Comparison of ENCODE assay signal across 8 mouse cellular contexts in genomic region chr7:71581746-71582145, GRCm38 (mm10).
DNase-seq lines count a peak whose midpoint lies in the region; ATAC-seq and TF ChIP-seq lines count a peak whose summit lies in the region.

No protein-coding gene starts in this region.

- TF ChIP-seq EP300 in lung, postnatal 0 days (IDR thresholded peaks at IDR 0.05), result peak; percentile 37; the same call in 1 of the 2 replicates

- no peak overlapping the region for H3K27ac ChIP-seq in cerebellum, adult 2 months (ENCODE audit: insufficient read depth, low read length)
- H3K27ac ChIP-seq in lung, postnatal 0 days (ENCODE audit: low read length), result no peak overlapping the region

- no peaks in the 10 kb centered on the region for H3K36me3 ChIP-seq in lung, postnatal 0 days (ENCODE audit: insufficient read depth, low read length)

- no peak for DNase-seq in cerebellum, adult 2 months
- DNase-seq in cerebellum, adult 11 months, result no peak
- DNase-seq in 416B (ENCODE audit: low read depth), result peak; percentile 72
- peak; percentile 78 for DNase-seq in embryo, embryonic 9.5 days (ENCODE audit: extremely low spot score)
- peak; percentile 26 for DNase-seq in hindlimb bud, embryonic 11.5 days (ENCODE audit: extremely low spot score, low read depth, low spot score)
- DNase-seq in lung, postnatal 0 days (ENCODE audit: low spot score), result peak; percentile 84
- no peak for DNase-seq in spleen, postnatal 4 days (ENCODE audit: low spot score in 2 of 2)
- DNase-seq in left cerebral cortex, adult 9 months (ENCODE audit: low spot score in 2 of 2), result no peak

- no peak overlapping the region for H3K9ac ChIP-seq in lung, postnatal 0 days (replicated peaks; ENCODE audit: low read depth)

- peak; percentile 67 for ATAC-seq in lung, postnatal 0 days

- no peaks in the 10 kb centered on the region for H3K9me3 ChIP-seq in lung, postnatal 0 days (ENCODE audit: low read length)

- no peaks in the 10 kb centered on the region for H3K27me3 ChIP-seq in cerebellum, adult 2 months (ENCODE audit: control insufficient read depth, insufficient read depth, low read length)
- no peaks in the 10 kb centered on the region for H3K27me3 ChIP-seq in lung, postnatal 0 days (replicated peaks; ENCODE audit: insufficient read depth, low read length)

- H3K4me1 ChIP-seq in cerebellum, adult 2 months (ENCODE audit: control insufficient read depth, insufficient read depth, low read length), result no peaks in the 10 kb centered on the region
- no peaks in the 10 kb centered on the region for H3K4me1 ChIP-seq in lung, postnatal 0 days (ENCODE audit: insufficient read depth, low read depth, low read length)

- TF ChIP-seq CTCF in cerebellum, adult 2 months (IDR thresholded peaks at IDR 0.05; ENCODE audit: borderline replicate concordance, insufficient read depth, low read depth, low read length), result 0 out of 2 replicates have a peak, but pooled peaks have one; percentile 9
- peak; percentile 73 for TF ChIP-seq CTCF in lung, postnatal 0 days (IDR thresholded peaks at IDR 0.05)

- H3K4me2 ChIP-seq in lung, postnatal 0 days (replicated peaks; ENCODE audit: low read depth, low read length), result no peak overlapping the region

- 40% methylated on average over 3 of the region's 3 CpGs for whole genome bisulfite sequencing in cerebellum, adult 2 months
- 18% methylated on average over 3 of the region's 3 CpGs for WGBS in lung, postnatal 0 days

- no peak overlapping the region for H3K4me3 ChIP-seq in cerebellum, adult 2 months (replicated peaks; ENCODE audit: insufficient read depth, low read depth, low read length)
- no peak overlapping the region for H3K4me3 ChIP-seq in lung, postnatal 0 days (ENCODE audit: low read depth, low read length)

- TF ChIP-seq POLR2A in cerebellum, adult 2 months (IDR thresholded peaks at IDR 0.05; ENCODE audit: borderline replicate concordance, insufficient read depth, low read length), result no peak

Comparison
In these comparisons a context has a peak if more than half of its experiments do, and no peak if none do; other contexts are left out.
1. DNase-seq: peak in 416B (single experiment), embryo, embryonic 9.5 days (single experiment), hindlimb bud, embryonic 11.5 days (single experiment) and lung, postnatal 0 days (single experiment); none in cerebellum, adult 2 months (0 of 2), cerebellum, adult 11 months (single experiment), spleen, postnatal 4 days (0 of 2) and left cerebral cortex, adult 9 months (0 of 2).